Mouse (Mus musculus): ENCODE measurements around the gene Kcnma1. TPM values are rescaled to one million over a fixed set of nuclear protein-coding genes. Genes with fewer than 3 reads are reported as not detected.

Kcnma1 gene
- polyA plus RNA-seq, 1 experiment from 2014 or later, result 2.1 TPM

DNA sequence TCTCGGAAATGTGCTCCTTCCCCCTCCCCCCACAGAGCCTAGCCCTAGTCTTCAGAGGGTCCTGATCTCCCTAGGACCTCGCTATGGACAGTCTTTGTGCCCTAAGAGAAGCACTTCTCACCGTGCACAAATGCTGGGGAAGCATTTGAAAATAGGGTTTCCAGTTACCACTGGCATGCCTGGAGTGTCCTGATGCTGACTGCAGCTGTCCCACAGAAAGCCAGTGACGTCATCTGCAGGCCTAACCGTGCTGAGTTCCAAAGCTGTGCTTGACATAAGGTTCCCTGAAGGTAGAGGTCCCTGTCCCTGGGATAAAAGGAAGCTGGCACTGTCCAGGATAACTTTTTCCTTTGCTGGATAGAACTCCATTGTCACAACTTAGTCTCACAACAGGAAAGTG is 71.1 kb downstream of the Kcnma1 start:
- Histone ChIP-seq H3K36me3 (ENCODE audit: insufficient read depth, low read length) (no peaks in the 10 kb centered on the region), H3K27ac (no peak overlapping the region), H3K4me2 (ENCODE audit: low read length) (no peak overlapping the region), H3K4me3 (replicated peaks; ENCODE audit: low read depth, low read length) (no peak overlapping the region), H3K9ac (ENCODE audit: low read depth, low read length) (no peak overlapping the region), H3K27me3 (ENCODE audit: insufficient read depth, low read length) (no peaks in the 10 kb centered on the region), H3K9me3 (replicated peaks; ENCODE audit: low read length) (no peaks in the 10 kb centered on the region), H3K4me1 (replicated peaks; ENCODE audit: insufficient read depth, low read length) (no peaks in the 10 kb centered on the region)
- ATAC-seq (replicated peaks; ENCODE audit: low FRiP score, low read depth), result no peak
- DNase-seq (ENCODE audit: low spot score), result peak; percentile 31
- TF ChIP-seq CTCF (IDR thresholded peaks at IDR 0.05; ENCODE audit: low read depth), result no peak
- WGBS, result 42% methylated on average over 5 of the region's 5 CpGs

DNA sequence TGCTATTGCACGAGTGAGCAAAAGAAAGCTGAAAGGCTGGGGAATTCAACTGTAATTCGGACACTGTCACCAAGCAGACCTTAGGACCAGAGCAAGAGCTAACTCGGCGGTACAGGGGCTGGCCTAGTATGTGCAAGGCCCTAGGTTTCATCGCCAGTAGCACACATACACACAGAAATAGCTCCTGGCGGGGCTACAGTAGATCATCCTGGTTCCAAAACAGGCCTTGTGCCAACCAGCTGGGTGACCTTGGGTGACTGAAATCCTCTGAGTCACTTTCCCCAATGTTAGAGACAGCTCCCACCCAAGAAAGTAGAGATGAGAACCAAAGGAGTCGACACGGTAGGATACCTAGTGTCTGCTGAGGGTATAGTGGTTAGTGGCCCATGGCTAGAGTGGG is 72.2 kb downstream of the Kcnma1 start:
- ATAC-seq (replicated peaks; ENCODE audit: low FRiP score, low read depth), result no peak
- Histone ChIP-seq H3K4me2 (ENCODE audit: low read length) (no peak overlapping the region), H3K4me1 (replicated peaks; ENCODE audit: insufficient read depth, low read length) (no peaks in the 10 kb centered on the region), H3K27ac (no peak overlapping the region), H3K36me3 (ENCODE audit: insufficient read depth, low read length) (no peaks in the 10 kb centered on the region), H3K9me3 (replicated peaks; ENCODE audit: low read length) (no peaks in the 10 kb centered on the region), H3K9ac (ENCODE audit: low read depth, low read length) (no peak overlapping the region), H3K4me3 (replicated peaks; ENCODE audit: low read depth, low read length) (no peak overlapping the region), H3K27me3 (ENCODE audit: insufficient read depth, low read length) (no peaks in the 10 kb centered on the region)
- DNase-seq (ENCODE audit: low spot score), result no peak
- TF ChIP-seq CTCF (IDR thresholded peaks at IDR 0.05; ENCODE audit: low read depth), result no peak
- WGBS, result 78% methylated on average over 8 of the region's 8 CpGs

DNA sequence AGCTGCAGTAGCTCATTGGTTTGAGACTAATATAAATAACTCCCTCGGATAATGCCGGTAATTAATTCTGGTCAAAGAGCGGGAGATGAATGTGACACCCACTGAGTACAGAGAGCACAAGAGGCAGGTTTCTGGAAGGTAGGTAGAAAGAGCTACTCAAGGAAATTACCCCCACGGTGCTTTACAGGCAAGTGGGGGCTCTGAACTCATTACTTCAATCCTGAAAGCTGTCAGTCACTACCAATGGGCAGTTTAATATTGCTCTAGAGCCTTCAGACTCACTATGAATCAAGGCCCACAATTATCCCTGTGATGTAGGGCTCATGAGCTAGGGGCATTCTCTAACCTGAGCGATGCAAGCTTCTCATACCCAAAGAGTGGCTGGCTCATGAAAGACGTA is 79.3 kb downstream of the Kcnma1 start:
- WGBS, result 50% methylated on average over 6 of the region's 6 CpGs
- Histone ChIP-seq H3K36me3 (ENCODE audit: insufficient read depth, low read length) (no peaks in the 10 kb centered on the region), H3K9ac (ENCODE audit: low read depth, low read length) (no peak overlapping the region), H3K27me3 (ENCODE audit: insufficient read depth, low read length) (no peaks in the 10 kb centered on the region), H3K9me3 (replicated peaks; ENCODE audit: low read length) (no peaks in the 10 kb centered on the region), H3K27ac (no peak overlapping the region), H3K4me3 (replicated peaks; ENCODE audit: low read depth, low read length) (no peak overlapping the region), H3K4me1 (replicated peaks; ENCODE audit: insufficient read depth, low read length) (0 out of 2 replicates have a peak, but pooled peaks cover 6% of the 10 kb centered on the region), H3K4me2 (ENCODE audit: low read length) (no peak overlapping the region)
- DNase-seq (ENCODE audit: low spot score) (peak; percentile 30), ATAC-seq (replicated peaks; ENCODE audit: low FRiP score, low read depth) (no peak)
- no peak for TF ChIP-seq CTCF (IDR thresholded peaks at IDR 0.05; ENCODE audit: low read depth)

DNA sequence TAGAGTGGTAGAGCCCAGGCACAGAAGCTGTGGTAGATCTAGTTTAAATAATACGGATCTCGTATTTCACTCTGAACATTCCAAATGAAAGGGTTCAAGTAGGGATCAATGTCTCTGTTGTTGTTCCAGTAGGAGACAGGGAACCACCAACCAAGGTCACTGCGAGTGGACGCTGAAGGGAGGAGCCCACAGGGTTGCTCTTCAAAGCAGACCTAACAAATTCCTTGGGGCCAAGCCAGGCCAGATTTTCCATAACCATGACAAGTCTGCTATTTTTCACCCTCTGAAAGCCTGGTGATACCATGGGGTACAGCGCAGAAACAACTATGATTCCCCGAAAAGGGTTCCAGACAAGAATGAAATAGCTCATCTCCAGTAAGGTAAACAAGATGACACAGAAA is 82.6 kb downstream of the Kcnma1 start:
- Histone ChIP-seq H3K27me3 (ENCODE audit: insufficient read depth, low read length) (no peaks in the 10 kb centered on the region), H3K4me1 (replicated peaks; ENCODE audit: insufficient read depth, low read length) (0 out of 2 replicates have a peak, but pooled peaks cover 6% of the 10 kb centered on the region), H3K9me3 (replicated peaks; ENCODE audit: low read length) (no peaks in the 10 kb centered on the region), H3K36me3 (ENCODE audit: insufficient read depth, low read length) (no peaks in the 10 kb centered on the region), H3K4me3 (replicated peaks; ENCODE audit: low read depth, low read length) (no peak overlapping the region), H3K4me2 (ENCODE audit: low read length) (no peak overlapping the region), H3K9ac (ENCODE audit: low read depth, low read length) (no peak overlapping the region), H3K27ac (no peak overlapping the region)
- DNase-seq (ENCODE audit: low spot score) (peak; percentile 68), ATAC-seq (replicated peaks; ENCODE audit: low FRiP score, low read depth) (no peak)
- TF ChIP-seq CTCF (IDR thresholded peaks at IDR 0.05; ENCODE audit: low read depth), result no peak
- 49% methylated on average over 6 of the region's 6 CpGs for WGBS

DNA sequence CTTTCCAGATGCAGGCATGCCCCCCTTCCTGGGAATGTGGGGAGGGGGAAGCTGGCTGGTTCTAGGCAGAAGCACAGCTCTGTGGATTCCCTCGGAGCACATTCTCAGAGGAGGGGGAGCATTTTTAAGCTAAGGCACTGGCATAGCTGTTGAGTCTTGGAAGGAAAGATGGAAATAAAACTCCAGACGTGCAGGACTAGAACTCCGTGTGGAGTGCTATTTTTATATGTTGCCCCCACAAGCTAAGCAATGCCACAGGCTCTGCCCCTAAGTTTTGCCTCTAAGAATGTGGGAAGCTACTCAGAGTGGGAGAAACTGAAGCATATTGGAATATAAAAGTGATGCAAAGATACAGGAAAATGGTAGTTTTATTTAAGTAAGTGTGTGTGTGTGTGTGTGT is 85.1 kb downstream of the Kcnma1 start:
- Histone ChIP-seq H3K27ac (no peak overlapping the region), H3K36me3 (ENCODE audit: insufficient read depth, low read length) (no peaks in the 10 kb centered on the region), H3K27me3 (ENCODE audit: insufficient read depth, low read length) (no peaks in the 10 kb centered on the region), H3K9ac (ENCODE audit: low read depth, low read length) (no peak overlapping the region), H3K9me3 (replicated peaks; ENCODE audit: low read length) (no peaks in the 10 kb centered on the region), H3K4me3 (replicated peaks; ENCODE audit: low read depth, low read length) (no peak overlapping the region), H3K4me1 (replicated peaks; ENCODE audit: insufficient read depth, low read length) (0 out of 2 replicates have a peak, but pooled peaks cover 2% of the 10 kb centered on the region), H3K4me2 (ENCODE audit: low read length) (no peak overlapping the region)
- no peak for TF ChIP-seq CTCF (IDR thresholded peaks at IDR 0.05; ENCODE audit: low read depth)
- ATAC-seq (replicated peaks; ENCODE audit: low FRiP score, low read depth) (no peak), DNase-seq (ENCODE audit: low spot score) (no peak)
- WGBS, result 78% methylated on average over 3 of the region's 3 CpGs

DNA sequence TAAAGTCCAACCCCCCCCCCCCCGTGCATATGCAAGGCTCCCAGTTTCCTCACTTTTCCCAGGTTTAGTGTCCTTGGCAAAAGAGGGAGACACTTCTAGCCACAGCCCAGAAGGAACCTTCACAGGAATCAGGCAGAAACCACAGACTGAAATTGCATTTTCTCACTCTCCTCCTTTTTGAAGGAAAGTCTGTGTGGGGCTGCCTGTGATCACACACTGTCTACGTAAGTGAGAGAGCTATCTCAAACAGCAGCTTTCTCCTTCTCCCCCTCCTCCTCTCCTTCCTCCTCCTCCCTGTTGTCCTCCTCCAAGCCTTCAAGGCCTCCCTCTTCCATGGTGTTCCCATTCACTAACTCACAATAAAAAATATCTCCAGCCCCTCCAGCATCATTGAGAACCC is 90.9 kb downstream of the Kcnma1 start:
- 77% methylated on average over 2 of the region's 2 CpGs for WGBS
- ATAC-seq (replicated peaks; ENCODE audit: low FRiP score, low read depth), result no peak
- no peaks in the 10 kb centered on the region for H3K9me3 ChIP-seq (replicated peaks; ENCODE audit: low read length)
- no peak overlapping the region for H3K9ac ChIP-seq (ENCODE audit: low read depth, low read length)
- no peak overlapping the region for H3K4me3 ChIP-seq (replicated peaks; ENCODE audit: low read depth, low read length)
- H3K36me3 ChIP-seq (ENCODE audit: insufficient read depth, low read length), result no peaks in the 10 kb centered on the region
- no peaks in the 10 kb centered on the region for H3K4me1 ChIP-seq (replicated peaks; ENCODE audit: insufficient read depth, low read length)
- DNase-seq (ENCODE audit: low spot score), result no peak
- TF ChIP-seq CTCF (IDR thresholded peaks at IDR 0.05; ENCODE audit: low read depth), result no peak
- no peak overlapping the region for H3K4me2 ChIP-seq (ENCODE audit: low read length)
- H3K27me3 ChIP-seq (ENCODE audit: insufficient read depth, low read length), result no peaks in the 10 kb centered on the region
- no peak overlapping the region for H3K27ac ChIP-seq

DNA sequence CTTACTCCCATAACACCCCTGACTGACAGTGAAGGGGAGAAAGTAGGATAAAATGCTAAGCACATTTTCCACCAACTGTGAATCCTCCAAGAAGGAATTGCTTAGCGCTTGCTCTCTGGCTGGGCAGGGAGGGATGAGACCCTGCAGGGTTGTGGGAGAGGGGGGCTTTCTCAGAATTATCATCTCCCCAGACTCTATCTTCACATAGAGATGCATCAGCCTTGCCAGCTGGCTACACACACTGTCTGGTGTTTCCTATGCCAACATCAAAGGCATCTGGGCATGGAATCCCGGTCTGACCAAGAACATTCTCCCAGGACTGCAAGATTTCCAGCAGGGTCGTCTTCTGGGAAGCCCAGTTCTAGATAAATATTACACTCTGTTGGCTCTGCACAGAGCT is 91.5 kb downstream of the Kcnma1 start:
- H3K36me3 ChIP-seq (ENCODE audit: insufficient read depth, low read length), result no peaks in the 10 kb centered on the region
- H3K27me3 ChIP-seq (ENCODE audit: insufficient read depth, low read length), result no peaks in the 10 kb centered on the region
- no peak overlapping the region for H3K4me3 ChIP-seq (replicated peaks; ENCODE audit: low read depth, low read length)
- no peaks in the 10 kb centered on the region for H3K4me1 ChIP-seq (replicated peaks; ENCODE audit: insufficient read depth, low read length)
- H3K9ac ChIP-seq (ENCODE audit: low read depth, low read length), result no peak overlapping the region
- H3K4me2 ChIP-seq (ENCODE audit: low read length), result no peak overlapping the region
- no peak for DNase-seq (ENCODE audit: low spot score)
- H3K9me3 ChIP-seq (replicated peaks; ENCODE audit: low read length), result no peaks in the 10 kb centered on the region
- WGBS, result 77% methylated on average over 3 of the region's 3 CpGs
- H3K27ac ChIP-seq, result no peak overlapping the region
- no peak for TF ChIP-seq CTCF (IDR thresholded peaks at IDR 0.05; ENCODE audit: low read depth)
- ATAC-seq (replicated peaks; ENCODE audit: low FRiP score, low read depth), result no peak
